Mouse (Mus musculus) lung, postnatal 14 days (tissue): ENCODE measurements at regions not wholly inside any gene's neighbourhood (a gene's known extent, or its start where the extent isn't known, plus 50 kb on each side); places are given as distances from the start of the nearest gene placed in this dataset.

Source experiments
- DNase-seq: peaks from one replicate; pipeline ENCODE4 v3.0.0; 2021

DNA sequence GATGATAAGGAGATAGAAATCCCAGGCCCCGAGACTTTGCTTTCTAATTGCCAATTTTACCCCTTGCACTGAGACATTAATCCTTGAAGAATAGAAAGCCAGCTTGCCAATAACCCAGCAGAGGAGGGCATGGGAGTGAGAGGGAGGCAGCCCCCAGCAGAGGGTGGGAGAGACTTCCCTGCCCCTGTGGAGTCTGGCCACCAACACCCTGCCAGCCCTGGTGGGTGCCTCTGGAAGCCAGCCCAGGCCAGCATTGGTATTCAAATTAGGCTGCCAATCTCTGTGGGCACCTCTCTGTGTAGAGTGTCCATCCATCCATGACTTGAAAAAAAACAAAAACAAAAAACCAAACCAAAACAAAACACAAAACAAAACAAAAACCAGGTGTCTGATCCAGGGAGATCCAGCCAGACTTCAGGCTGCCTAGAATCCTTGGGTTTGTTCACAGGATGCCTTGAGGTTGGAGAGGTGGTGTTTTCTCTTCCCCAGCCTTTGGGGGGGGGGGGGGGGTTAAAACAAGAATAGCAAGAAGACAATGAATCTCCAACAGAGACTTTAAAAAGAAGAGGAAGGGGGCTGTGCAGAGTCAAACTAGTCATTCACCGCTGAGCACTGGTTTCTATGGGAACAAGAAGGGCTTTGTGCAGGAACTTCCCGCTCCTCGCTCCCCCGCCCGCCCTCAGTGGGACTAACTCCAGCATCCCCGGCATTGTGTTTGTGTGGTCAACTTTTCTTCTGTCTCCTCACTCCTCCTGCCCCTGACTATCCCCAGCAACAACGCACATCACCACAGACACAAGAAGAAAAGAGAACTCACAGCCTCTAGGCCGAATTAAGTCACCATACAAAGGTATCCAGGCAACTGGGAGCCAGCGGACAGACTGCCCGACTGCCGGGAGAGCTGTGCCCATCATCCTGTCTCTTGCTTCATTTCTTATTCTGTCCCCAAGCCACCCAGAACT lies 236.3 kb upstream of the Pabpc6 start:
- peak; percentile 52 for DNase-seq

DNA sequence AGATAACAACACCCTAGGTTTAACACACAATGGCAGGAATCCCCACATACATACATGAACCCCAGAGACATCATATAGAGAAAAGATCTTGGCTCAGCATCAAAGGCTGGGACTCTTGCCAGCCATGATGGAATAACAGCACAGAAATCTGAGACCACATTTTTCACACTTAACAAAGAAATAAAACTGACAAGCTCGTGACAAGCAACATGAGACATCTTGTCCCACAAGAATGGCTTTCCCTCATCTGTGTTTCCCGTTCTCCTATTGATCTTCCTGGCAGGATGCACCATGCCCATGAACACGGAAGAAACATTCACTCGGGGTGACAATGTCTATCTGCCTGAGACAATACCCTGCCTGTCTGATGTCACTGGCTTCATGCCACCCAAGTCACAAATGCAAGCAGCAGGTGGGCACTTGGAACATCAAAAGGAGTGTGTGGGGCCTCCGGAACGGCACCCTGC lies 235.0 kb upstream of the Pabpc6 start:
- DNase-seq, result peak; percentile 61

DNA sequence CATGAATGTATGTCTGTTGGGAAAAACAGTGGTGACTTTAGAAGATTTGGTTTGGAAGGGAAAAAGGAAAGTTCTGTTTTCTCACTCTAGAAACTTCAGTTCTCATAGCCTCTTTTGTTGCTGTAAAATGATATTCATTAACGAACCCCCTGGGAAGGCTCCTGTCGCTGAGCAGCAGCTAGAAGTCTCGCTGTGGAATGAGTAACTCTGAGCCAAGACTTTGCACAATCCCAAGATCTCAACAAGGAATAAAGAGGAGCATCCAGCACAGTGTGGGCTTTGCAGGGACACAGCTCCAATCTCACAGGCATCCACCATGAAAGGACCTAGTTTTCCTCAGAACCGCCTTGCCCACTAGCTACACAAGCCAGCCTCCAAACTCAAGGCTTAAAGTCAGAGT lies 233.8 kb upstream of the Pabpc6 start:
- no peak for DNase-seq

GRCm38 (mm10) chr17:9896964-9897363 lies 227.4 kb upstream of the Pabpc6 start:
- no peak for DNase-seq

GRCm38 (mm10) chr17:9895686-9896082 lies 226.2 kb upstream of the Pabpc6 start:
- no peak for DNase-seq

GRCm38 (mm10) chr17:9894828-9895685 lies 225.5 kb upstream of the Pabpc6 start:
- peak; percentile 84 for DNase-seq

- DNase-seq, result no peak
Measured at GRCm38 (mm10) chr17:9893966-9894365, 224.4 kb upstream of the Pabpc6 start.

GRCm38 (mm10) chr17:9892776-9893175 lies 223.3 kb upstream of the Pabpc6 start:
- no peak for DNase-seq

GRCm38 (mm10) chr17:9892141-9892540 lies 222.6 kb upstream of the Pabpc6 start:
- DNase-seq, result no peak

- DNase-seq, result no peak
Measured at GRCm38 (mm10) chr17:9888494-9888893, 219.0 kb upstream of the Pabpc6 start.

- no peak for DNase-seq
Measured at GRCm38 (mm10) chr17:9885110-9885509, 215.6 kb upstream of the Pabpc6 start.

DNA sequence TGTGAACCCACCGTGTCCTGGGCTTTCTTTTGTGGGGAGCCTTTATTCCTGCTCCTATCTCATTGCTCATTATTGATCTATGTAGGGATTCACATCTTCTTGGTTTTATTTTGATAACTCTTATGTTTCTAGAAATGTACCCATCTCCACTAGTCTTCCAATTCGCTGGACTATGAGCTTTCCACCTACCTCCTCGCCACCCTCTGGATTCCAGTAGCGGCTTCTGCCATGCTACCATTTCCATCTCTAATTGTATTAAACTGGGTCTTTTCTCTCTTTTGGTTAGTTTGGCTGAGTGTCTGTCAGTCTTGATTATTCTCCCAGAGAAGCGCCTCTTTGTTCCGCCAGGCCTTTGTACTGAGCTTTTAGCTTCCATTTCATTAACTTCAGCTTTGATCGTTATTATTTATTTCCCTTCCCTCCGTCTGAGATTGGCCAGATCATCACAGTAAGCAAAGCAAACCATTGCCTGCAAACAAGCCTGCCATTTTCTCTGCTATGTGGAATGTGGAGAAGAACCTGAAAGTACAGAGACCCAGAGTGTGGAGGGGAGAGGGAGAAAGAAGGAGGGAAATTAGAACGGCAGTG lies 213.2 kb upstream of the Pabpc6 start:
- DNase-seq, result no peak

DNA sequence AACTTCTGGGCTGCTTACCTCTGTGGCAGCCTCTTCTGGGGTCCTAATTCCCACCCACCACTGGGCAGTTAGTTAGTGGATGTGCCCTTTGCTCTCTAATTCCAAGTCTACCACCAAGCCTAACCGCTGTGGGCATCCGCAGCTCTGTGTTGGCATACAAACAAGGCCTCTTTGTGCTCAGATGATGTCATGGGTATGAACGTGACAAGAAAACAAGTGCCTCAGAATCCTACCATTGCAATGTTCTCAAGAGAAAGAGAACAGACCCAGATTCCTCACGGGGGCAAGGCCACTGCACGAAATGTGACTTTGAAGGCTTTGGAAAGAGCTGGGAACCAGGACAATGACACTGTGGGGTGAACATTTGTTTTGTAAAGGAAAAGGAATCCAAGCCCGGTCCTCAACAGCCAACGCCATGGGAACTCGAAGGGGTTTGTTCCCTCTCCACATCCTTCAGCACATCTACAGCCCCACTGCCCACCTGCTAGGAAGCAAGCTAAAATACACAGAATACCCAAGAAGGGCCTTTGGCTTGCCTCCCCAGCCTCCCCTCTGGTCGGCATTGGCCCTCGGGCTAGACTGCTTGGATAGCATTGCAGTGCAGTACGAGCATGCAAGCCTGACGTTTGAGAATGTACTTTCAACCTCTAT lies 210.2 kb upstream of the Pabpc6 start:
- DNase-seq, result no peak

DNA sequence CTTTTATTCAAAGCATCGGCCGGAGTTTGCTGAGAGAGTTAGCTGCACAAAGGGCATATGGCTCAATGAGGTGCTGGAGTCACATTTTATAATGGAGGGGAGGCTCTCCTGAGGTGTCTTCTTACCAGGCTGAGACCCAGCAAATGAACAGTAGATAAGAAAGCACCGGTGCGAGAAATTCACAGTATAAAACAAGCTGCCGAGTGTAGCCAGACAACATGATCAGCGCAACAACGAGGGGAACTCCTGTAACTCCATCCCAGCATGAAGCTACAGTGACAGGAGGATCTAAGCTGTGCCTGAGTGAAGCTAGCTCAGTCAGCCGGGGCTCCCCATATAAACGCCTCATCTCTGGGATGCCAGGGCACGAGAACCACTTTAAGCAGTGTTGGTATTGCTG lies 204.2 kb upstream of the Pabpc6 start:
- no peak for DNase-seq

DNA sequence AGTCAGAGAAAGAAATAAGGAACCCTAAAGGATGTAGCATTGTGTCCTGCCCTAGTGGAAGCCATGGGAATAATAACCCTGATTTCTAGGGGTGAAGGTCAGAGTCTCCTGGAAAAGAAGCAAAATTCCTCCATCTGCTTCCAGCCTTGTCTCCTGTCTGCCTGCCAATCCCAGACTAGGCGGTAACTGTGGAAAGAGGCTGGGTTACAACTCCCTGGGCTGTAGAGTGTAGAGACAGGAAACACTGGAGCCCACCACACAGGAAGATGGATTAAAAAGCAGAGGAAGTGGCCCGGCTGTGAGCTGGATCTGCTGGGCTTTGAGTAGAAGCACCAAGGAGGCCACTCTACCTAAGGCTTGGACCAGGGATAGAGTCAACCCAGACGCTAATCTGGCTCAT lies 200.7 kb upstream of the Pabpc6 start:
- DNase-seq, result peak; percentile 28

- peak; percentile 20 for DNase-seq
Measured at GRCm38 (mm10) chr17:9868747-9869281, 199.3 kb upstream of the Pabpc6 start.

- no peak for DNase-seq
Measured at GRCm38 (mm10) chr17:9864254-9864653, 194.7 kb upstream of the Pabpc6 start.

- DNase-seq, result no peak
Measured at GRCm38 (mm10) chr17:9861923-9862854, 192.7 kb upstream of the Pabpc6 start.

DNA sequence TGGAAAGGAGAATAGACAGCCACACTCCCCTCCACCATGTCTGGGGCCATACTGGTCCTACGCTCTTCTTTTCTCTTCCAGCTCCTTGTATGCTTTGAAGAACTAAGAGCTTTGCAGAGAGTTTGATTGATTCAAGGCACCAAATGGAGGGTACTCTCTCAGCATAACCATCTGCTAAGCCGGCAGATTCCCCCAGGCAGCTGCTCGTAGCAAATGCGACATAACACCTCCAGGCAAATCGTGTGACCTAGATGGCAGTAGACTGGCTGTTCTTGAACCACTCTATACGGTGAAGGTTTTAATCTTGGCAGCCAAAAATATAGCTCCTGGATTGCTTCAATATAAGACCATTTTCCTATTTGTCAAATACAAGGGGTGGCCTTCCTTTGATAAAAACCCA lies 191.8 kb upstream of the Pabpc6 start:
- DNase-seq, result no peak

GRCm38 (mm10) chr17:9848559-9849357 lies 179.2 kb upstream of the Pabpc6 start:
- DNase-seq, result no peak
